8 mouse cellular contexts compared by ENCODE assay signal in the genomic region with DNA sequence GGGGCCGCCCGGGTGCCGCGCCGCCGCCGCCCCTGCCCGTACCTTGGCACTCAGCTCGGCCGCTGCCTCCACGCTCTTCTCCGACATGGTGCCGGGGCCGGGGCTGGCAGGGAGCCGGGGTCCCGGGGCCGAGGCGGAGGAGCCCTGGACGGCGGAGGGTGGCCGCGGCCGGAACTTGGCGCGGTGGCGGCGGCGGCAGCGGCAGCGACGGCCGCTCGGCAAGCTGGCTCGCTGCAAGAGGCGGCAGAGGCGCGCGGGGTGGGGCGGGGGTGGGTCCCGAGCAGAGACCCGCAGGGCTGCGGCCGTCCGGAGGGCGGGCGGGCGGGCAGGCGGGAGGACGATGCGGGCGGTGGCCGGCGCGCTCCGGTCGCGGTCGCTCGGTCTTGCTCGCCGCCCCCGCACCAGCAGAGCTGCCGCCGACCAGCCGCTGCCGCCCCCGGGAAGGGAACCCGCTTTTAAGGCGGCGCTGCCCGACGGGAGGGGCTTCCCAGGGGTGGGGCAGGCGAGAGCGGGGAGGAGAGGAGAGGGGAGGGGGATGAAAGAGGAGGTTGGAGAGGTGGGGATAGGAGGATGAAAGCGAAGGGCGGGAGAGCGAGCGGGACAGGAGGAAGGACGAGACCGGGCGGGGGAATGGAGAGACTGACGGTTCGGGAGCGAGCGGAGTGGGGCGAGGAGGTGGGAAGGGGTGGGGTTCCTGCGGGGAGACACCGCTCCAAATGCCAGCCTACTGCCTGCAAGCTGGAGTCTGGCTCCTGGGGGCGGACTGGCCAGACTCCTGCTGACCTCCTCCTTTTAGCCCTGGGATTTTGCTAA. TPM values are rescaled to one million over a fixed set of nuclear protein-coding genes. Genes with fewer than 3 reads are reported as not detected.
A peak's percentile ranks its signal among the peaks of the same experiment; 100 is the strongest.
DNase-seq lines count a peak whose midpoint lies in the region; ATAC-seq lines count a peak whose summit lies in the region.

No protein-coding gene starts in this region.

- H3K4me2 ChIP-seq in hindbrain, embryonic 12.5 days (replicated peaks) = peak overlapping the region; percentile 100

- H3K36me3 ChIP-seq in hindbrain, embryonic 12.5 days = peaks cover 21% of the 10 kb centered on the region

- peak; percentile 99 for DNase-seq in Muller cell, postnatal 12 days (ENCODE audit: inconsistent ontology term)
- peak; percentile 99 for DNase-seq in cerebellum, adult 9-11 months
- DNase-seq in frontal cortex, postnatal 10 days (ENCODE audit: low spot score in 2 of 2) = peak; percentile 92
- DNase-seq in layer of hippocampus, postnatal 36 days = peak; percentile 92 to 93
- DNase-seq in lung, postnatal 14 days = peak; percentile 94
- DNase-seq in retina, postnatal 7 days (ENCODE audit: low read depth, low spot score) = peak; percentile 82
- DNase-seq in urinary bladder, adult 2 months (ENCODE audit: low spot score) = peak; percentile 90

- H3K9ac ChIP-seq in hindbrain, embryonic 12.5 days = peak overlapping the region; percentile 100

- WGBS in hindbrain, embryonic 12.5 days = under 1% methylated on average over 65 of the region's 89 CpGs

- H3K4me1 ChIP-seq in hindbrain, embryonic 12.5 days = peaks cover 55% of the 10 kb centered on the region

- H3K27ac ChIP-seq in hindbrain, embryonic 12.5 days = peak overlapping the region; percentile 100

- peak; percentile 75 for ATAC-seq in hindbrain, embryonic 12.5 days (ENCODE audit: low FRiP score)

- H3K27me3 ChIP-seq in hindbrain, embryonic 12.5 days = no peaks in the 10 kb centered on the region

- H3K4me3 ChIP-seq in hindbrain, embryonic 12.5 days = peak overlapping the region; percentile 98

- H3K9me3 ChIP-seq in hindbrain, embryonic 12.5 days (replicated peaks) = no peaks in the 10 kb centered on the region

RNA-seq across cellular contexts. Expression of gene Ptms, which starts 2.2 kb away (rescaled TPM):
- 637 and 707 TPM in 2 replicates for polyA plus RNA-seq in hindbrain, embryonic 12.5 days (2016; fragmentation: Nextera tagmentation; extraction: Ambion mirVana)
- 1,000 to 10,000 TPM; 1,023 to 1,087 TPM for total RNA-seq in layer of hippocampus, postnatal 36 days (2021)
- 807 and 1,011 TPM in 2 replicates for polyA plus RNA-seq in urinary bladder, adult 2 months (2012; rRNA removed)

RNA-seq across cellular contexts. Expression of gene Lag3, which starts 6.2 kb away (rescaled TPM):
- polyA plus RNA-seq in hindbrain, embryonic 12.5 days (2016; fragmentation: Nextera tagmentation; extraction: Ambion mirVana) = 1.9 and 2.1 TPM in 2 replicates
- 1 to 10 TPM; 2.1 to 2.3 TPM for total RNA-seq in layer of hippocampus, postnatal 36 days (2021)
- 1.3 and 1.9 TPM in 2 replicates for polyA plus RNA-seq in urinary bladder, adult 2 months (2012; rRNA removed)

RNA-seq across cellular contexts. Expression of gene Mlf2, which starts 13.5 kb away (rescaled TPM):
- polyA plus RNA-seq in hindbrain, embryonic 12.5 days (2016; fragmentation: Nextera tagmentation; extraction: Ambion mirVana) = 462 and 488 TPM in 2 replicates
- total RNA-seq in layer of hippocampus, postnatal 36 days (2021) = 100 to 1,000 TPM; 630 to 652 TPM
- 273 and 291 TPM in 2 replicates for polyA plus RNA-seq in urinary bladder, adult 2 months (2012; rRNA removed)

RNA-seq across cellular contexts. Expression of gene Cd4, which starts 29.7 kb away (rescaled TPM):
- 0.06 TPM in 1 of 2 replicates, not detected in the other for polyA plus RNA-seq in hindbrain, embryonic 12.5 days (2016; fragmentation: Nextera tagmentation; extraction: Ambion mirVana)
- total RNA-seq in layer of hippocampus, postnatal 36 days (2021) = under 1 TPM in 1 of 2 experiments, not detected in 1; 0.23 TPM
- 1.3 and 2.1 TPM in 2 replicates for polyA plus RNA-seq in urinary bladder, adult 2 months (2012; rRNA removed)

RNA-seq across cellular contexts. Expression of gene Cops7a, which starts 47.6 kb away (rescaled TPM):
- polyA plus RNA-seq in hindbrain, embryonic 12.5 days (2016; fragmentation: Nextera tagmentation; extraction: Ambion mirVana) = 99.5 and 101 TPM in 2 replicates
- 100 to 1,000 TPM; 149 TPM for total RNA-seq in layer of hippocampus, postnatal 36 days (2021)
- polyA plus RNA-seq in urinary bladder, adult 2 months (2012; rRNA removed) = 162 and 183 TPM in 2 replicates

Comparison
In these comparisons a context has a peak if more than half of its experiments do, and no peak if none do; other contexts are left out.
1. Peak in every context shown above with its lines: DNase-seq, ATAC-seq, H3K4me3 ChIP-seq and H3K27ac ChIP-seq.